Mouse (Mus musculus) E14TG2a.4 (cell line): ENCODE data around the gene Fntb.

Experiments
- H3K27me3 ChIP-seq: 2 replicates; pipeline ENCODE4 v1.6.1; 2014; ENCODE audit warnings: low read length, control low read depth; ENCODE audit not compliant: insufficient read depth
- H3K36me3 ChIP-seq: 2 replicates; pipeline ENCODE4 v1.6.1; 2014; ENCODE audit warnings: low read length, control low read depth; ENCODE audit not compliant: insufficient read depth
- H3K4me1 ChIP-seq: replicated peaks from 2 replicates; pipeline ENCODE4 v1.6.1; 2014; ENCODE audit warnings: low read depth, low read length, control low read depth
- H3K4me3 ChIP-seq: replicated peaks from 2 replicates; pipeline ENCODE4 v1.5.1; 2014; ENCODE audit warnings: mild to moderate bottlenecking, low read length
- H3K9me3 ChIP-seq: 2 replicates; pipeline ENCODE4 v1.6.1; 2014; ENCODE audit warnings: low read length, control low read depth
- CTCF ChIP-seq: conservative IDR thresholded peaks from 2 replicates; pipeline ENCODE4 v1.5.1; 2014; ENCODE audit warnings: low read length
- NANOG ChIP-seq: IDR thresholded peaks from 2 replicates; pipeline ENCODE4 v1.6.1; 2014; ENCODE audit warnings: borderline replicate concordance, low read length, mixed read lengths
- POU5F1 ChIP-seq: IDR thresholded peaks from 2 replicates; pipeline ENCODE4 v1.6.1; 2014; ENCODE audit warnings: low read length, borderline replicate concordance

Fntb gene

DNA sequence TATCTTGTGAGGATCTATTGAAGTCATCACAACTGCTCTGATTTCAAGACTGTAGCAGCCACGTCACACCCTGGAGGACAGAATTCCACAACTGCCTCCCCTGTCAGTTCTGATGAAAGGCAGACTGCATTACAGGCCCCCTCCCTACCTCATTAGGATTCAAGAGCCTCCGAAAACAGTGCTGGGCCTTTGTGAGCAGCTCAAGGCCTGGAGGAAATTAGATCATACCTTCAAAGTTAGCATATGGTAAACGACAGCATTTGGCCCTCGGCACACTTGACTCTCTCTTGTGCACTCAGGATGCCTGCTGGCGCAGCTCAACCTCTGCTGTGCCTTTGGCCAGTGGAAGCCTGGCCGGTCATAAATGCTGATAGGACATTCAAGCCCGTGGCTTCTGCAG lies 130.4 kb downstream of the Fntb start:
- peaks cover 82% of the 10 kb centered on the region for H3K4me1 ChIP-seq
- H3K36me3 ChIP-seq: peaks cover 41% of the 10 kb centered on the region
- peak overlapping the region; percentile 17; the same call in 1 of the 2 replicates for H3K4me3 ChIP-seq
- H3K27me3 ChIP-seq: no peaks in the 10 kb centered on the region
- TF ChIP-seq POU5F1 (no peak), NANOG (no peak; the same call in 1 of the 2 replicates), CTCF (no peak)
- peaks cover 11% of the 10 kb centered on the region for H3K9me3 ChIP-seq

- H3K4me3 ChIP-seq: no peak overlapping the region
Observed at GRCm38 (mm10) chr12:76896566-76896965, 131.2 kb downstream of the Fntb start.

DNA sequence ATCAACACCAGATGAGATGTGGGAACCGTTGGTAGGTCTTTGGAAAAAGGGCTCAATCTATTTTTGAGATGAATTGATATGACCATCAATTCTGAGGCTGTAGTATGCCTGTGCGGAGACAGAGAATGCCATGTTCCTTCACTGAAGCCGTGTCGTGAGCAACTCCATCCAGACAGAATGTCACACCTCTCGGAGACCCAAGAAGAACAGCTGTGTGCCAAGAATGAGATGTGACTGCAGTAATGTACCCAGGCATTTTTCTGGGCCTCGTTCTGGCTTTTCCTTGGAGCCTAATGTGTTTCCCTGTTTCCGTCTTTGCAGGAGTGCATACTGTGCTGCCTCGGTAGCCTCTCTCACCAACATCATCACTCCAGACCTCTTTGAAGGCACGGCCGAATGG lies 131.6 kb downstream of the Fntb start:
- H3K27me3 ChIP-seq: no peaks in the 10 kb centered on the region
- no peaks in the 10 kb centered on the region for H3K9me3 ChIP-seq
- TF ChIP-seq NANOG (no peak), POU5F1 (no peak), CTCF (no peak)
- no peak overlapping the region for H3K4me3 ChIP-seq
- peaks cover 29% of the 10 kb centered on the region for H3K36me3 ChIP-seq
- peaks cover 88% of the 10 kb centered on the region for H3K4me1 ChIP-seq

More at GRCm38 (mm10) chr12:76896566-76896965, 131.2 kb downstream of the Fntb start:
- peaks cover 3% of the 10 kb centered on the region for H3K9me3 ChIP-seq
- H3K4me1 ChIP-seq: peaks cover 88% of the 10 kb centered on the region
- no peaks in the 10 kb centered on the region for H3K27me3 ChIP-seq
- no peak for TF ChIP-seq CTCF
- no peak for TF ChIP-seq NANOG
- no peak for TF ChIP-seq POU5F1
- H3K36me3 ChIP-seq: peaks cover 34% of the 10 kb centered on the region

- no peak overlapping the region for H3K4me3 ChIP-seq
- no peaks in the 10 kb centered on the region for H3K27me3 ChIP-seq
- H3K36me3 ChIP-seq: peaks cover 25% of the 10 kb centered on the region
- TF ChIP-seq NANOG (no peak), POU5F1 (no peak), CTCF (no peak)
- H3K9me3 ChIP-seq: no peaks in the 10 kb centered on the region
- peaks cover 93% of the 10 kb centered on the region for H3K4me1 ChIP-seq
Observed at GRCm38 (mm10) chr12:76898141-76898540, 132.8 kb downstream of the Fntb start.

- H3K4me1 ChIP-seq: peaks cover 90% of the 10 kb centered on the region
- TF ChIP-seq NANOG: no peak
- no peak for TF ChIP-seq CTCF
- TF ChIP-seq POU5F1: no peak
- no peaks in the 10 kb centered on the region for H3K9me3 ChIP-seq
- H3K27me3 ChIP-seq: no peaks in the 10 kb centered on the region
- no peak overlapping the region for H3K4me3 ChIP-seq
- H3K36me3 ChIP-seq: peaks cover 27% of the 10 kb centered on the region
Observed at GRCm38 (mm10) chr12:76899261-76899975, 134.0 kb downstream of the Fntb start.

- TF ChIP-seq CTCF (no peak), POU5F1 (0 out of 2 replicates have a peak, but pooled peaks have one; percentile 16), NANOG (peak; percentile 56; the same call in 1 of the 2 replicates)
- no peaks in the 10 kb centered on the region for H3K27me3 ChIP-seq
- H3K4me1 ChIP-seq: peaks cover 89% of the 10 kb centered on the region
- H3K4me3 ChIP-seq: peak overlapping the region; percentile 82
- no peaks in the 10 kb centered on the region for H3K9me3 ChIP-seq
- peaks cover 47% of the 10 kb centered on the region for H3K36me3 ChIP-seq
Observed at GRCm38 (mm10) chr12:76901508-76902294, 136.3 kb downstream of the Fntb start.

- H3K4me1 ChIP-seq: peaks cover 89% of the 10 kb centered on the region
- TF ChIP-seq CTCF (no peak), NANOG (no peak), POU5F1 (no peak)
- no peaks in the 10 kb centered on the region for H3K27me3 ChIP-seq
- peak overlapping the region; percentile 49 for H3K4me3 ChIP-seq
- peaks cover 69% of the 10 kb centered on the region for H3K36me3 ChIP-seq
- H3K9me3 ChIP-seq: no peaks in the 10 kb centered on the region
Observed at GRCm38 (mm10) chr12:76906278-76906677, 140.9 kb downstream of the Fntb start.

GRCm38 (mm10) chr12:76909218-76909617 lies 143.8 kb downstream of the Fntb start:
- H3K4me3 ChIP-seq: peak overlapping the region; percentile 76
- peaks cover 94% of the 10 kb centered on the region for H3K36me3 ChIP-seq
- no peaks in the 10 kb centered on the region for H3K9me3 ChIP-seq
- H3K4me1 ChIP-seq: peaks cover 98% of the 10 kb centered on the region
- TF ChIP-seq NANOG: no peak
- TF ChIP-seq POU5F1: no peak
- no peak for TF ChIP-seq CTCF
- H3K27me3 ChIP-seq: no peaks in the 10 kb centered on the region
